Mouse (Mus musculus) testis, postnatal 14 days (tissue): ENCODE data around the gene Gjb3.

ENCODE experiments used
- DNase-seq: peaks from one replicate; pipeline ENCODE4 v3.0.0; 2021; ENCODE audit warnings: low spot score

Gene Gjb3

GRCm38 (mm10) chr4:127330181-127331100 is at the start of gene Gjb3:
Gene Gjb3 (minus strand): TSS chr4:127330844.
- DNase-seq, result peak; percentile 30

DNA sequence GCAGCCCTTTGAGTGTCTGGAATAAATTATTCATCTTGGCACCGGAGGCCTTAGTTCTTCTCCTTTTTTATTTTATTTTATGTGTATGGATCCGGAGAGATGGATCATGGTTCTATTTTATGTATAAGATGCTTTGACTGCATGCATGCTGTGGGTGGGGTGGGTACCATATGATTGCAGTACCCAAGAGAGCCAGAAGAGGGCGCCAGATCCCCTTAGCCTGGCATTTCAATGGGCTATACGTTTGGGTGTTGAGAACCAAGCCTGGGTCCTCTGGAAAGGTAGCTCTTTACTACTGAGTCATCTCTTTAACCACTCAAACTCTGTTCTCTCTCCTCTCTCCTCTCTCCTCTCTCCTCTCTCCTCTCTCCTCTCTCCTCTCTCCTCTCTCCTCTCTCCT is 46.7 kb upstream of the Gjb3 start:
- DNase-seq, result peak; percentile 45

- DNase-seq, result no peak
Observed at GRCm38 (mm10) chr4:127375541-127376177, 45.0 kb upstream of the Gjb3 start.

DNA sequence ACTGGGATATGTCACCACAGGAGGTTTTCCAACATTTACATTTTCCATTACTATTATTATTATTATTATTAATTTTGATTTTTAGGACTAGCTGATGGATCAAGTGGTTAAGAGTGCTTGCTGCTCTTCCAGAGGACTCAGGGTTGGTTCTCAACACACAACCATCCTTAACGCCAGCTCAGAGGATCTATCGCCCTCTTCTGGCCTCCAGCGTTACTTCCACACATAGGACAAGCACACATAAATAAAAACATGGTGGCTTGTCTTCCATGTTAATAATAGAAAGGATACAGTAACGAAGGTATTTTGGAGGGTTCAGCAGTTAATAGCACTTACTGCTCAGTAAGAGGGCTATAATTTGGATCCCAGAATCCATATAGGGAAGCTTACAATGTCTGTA is 44.0 kb upstream of the Gjb3 start:
- no peak for DNase-seq

DNA sequence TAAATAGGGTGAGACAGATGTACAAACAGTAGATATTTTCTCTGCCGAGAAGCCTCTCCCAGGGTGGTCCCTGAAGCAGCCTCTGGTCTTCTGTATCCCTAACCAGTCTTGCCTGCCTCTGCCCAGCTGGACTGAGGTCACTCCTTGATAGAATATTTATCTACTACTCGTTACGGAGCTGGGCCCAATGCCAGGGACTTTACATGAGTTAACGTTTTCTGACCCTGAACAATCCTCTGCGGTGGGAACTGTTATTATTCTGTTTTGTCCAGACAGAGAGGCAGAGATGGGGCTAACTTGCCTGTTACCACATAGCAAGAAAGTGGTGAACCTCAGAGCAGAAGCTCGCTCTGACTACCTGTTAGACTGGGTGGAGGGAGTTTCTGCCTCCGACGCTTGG is 42.8 kb upstream of the Gjb3 start:
- DNase-seq, result no peak

- no peak for DNase-seq
Observed at GRCm38 (mm10) chr4:127371546-127371945, 40.9 kb upstream of the Gjb3 start.

DNA sequence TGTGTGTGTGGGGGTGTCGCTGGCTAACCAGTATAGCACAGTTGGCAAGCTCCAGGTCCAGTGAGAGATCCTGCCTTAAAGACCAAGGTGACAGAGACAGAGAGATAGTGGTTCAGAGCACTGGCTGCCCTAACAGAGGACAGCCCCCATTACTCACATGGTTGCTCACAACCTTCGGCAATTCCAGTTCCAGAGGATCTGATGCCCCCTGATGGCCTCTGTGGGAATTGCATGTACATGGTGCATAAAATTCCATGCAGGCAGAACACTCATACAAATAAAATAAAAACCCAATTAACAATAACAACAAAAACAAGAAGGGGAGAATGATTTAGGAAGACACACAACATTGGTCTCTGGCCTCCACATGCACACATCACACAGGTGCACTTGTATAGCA is 39.8 kb upstream of the Gjb3 start:
- no peak for DNase-seq

GRCm38 (mm10) chr4:127368379-127368973 is 37.8 kb upstream of the Gjb3 start:
- peak; percentile 32 for DNase-seq

- DNase-seq, result no peak
Observed at GRCm38 (mm10) chr4:127365834-127366233, 35.2 kb upstream of the Gjb3 start.

GRCm38 (mm10) chr4:127365433-127365832 is 34.8 kb upstream of the Gjb3 start:
- no peak for DNase-seq

DNA sequence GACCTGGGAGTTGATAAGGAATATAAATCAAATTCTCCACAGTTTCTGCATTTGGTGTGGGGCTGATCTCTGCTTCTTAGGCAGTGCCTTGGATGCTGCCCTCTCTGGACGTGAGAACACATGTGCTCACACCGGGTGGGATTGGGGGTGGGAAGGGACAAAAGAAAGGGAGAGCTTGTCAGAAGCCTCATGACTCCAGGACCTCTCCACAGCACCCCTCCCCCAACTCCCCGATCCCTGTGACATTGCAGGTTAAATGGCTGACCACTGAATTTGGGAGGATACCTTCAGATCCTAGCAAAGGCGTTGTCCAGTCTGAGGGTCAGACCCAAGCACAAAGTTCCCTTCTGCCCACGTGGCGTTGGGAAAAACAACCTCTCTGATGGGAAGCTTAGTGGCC is 33.8 kb upstream of the Gjb3 start:
- no peak for DNase-seq

GRCm38 (mm10) chr4:127363331-127363730 is 32.7 kb upstream of the Gjb3 start:
- no peak for DNase-seq

- DNase-seq, result no peak
Observed at GRCm38 (mm10) chr4:127362520-127362919, 31.9 kb upstream of the Gjb3 start.

DNA sequence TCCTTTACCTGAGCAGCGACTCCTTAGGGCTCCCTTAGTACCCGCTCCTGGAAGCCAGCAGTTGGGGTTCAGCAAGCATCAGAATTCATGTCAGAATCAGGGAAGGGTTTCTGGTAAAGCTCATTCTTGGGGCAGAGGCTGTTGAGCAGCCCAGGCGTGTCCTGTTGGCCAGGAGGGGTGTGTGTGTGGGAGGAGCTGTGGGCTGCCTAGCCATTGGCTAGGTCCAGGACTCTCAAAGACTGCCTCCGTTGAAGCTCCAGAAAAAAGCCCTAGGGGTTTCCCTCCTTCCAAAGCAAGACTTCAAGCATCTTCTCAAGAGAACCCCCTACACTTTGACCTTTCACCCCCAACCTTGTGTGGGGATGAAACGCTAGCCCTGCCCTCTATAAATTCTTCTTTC is 27.4 kb upstream of the Gjb3 start, which contains the start of gene Gjb5:
Gene Gjb5, minus strand, starts transcription at position 164 of the 400 bp plus-strand sequence.
- DNase-seq, result no peak

DNA sequence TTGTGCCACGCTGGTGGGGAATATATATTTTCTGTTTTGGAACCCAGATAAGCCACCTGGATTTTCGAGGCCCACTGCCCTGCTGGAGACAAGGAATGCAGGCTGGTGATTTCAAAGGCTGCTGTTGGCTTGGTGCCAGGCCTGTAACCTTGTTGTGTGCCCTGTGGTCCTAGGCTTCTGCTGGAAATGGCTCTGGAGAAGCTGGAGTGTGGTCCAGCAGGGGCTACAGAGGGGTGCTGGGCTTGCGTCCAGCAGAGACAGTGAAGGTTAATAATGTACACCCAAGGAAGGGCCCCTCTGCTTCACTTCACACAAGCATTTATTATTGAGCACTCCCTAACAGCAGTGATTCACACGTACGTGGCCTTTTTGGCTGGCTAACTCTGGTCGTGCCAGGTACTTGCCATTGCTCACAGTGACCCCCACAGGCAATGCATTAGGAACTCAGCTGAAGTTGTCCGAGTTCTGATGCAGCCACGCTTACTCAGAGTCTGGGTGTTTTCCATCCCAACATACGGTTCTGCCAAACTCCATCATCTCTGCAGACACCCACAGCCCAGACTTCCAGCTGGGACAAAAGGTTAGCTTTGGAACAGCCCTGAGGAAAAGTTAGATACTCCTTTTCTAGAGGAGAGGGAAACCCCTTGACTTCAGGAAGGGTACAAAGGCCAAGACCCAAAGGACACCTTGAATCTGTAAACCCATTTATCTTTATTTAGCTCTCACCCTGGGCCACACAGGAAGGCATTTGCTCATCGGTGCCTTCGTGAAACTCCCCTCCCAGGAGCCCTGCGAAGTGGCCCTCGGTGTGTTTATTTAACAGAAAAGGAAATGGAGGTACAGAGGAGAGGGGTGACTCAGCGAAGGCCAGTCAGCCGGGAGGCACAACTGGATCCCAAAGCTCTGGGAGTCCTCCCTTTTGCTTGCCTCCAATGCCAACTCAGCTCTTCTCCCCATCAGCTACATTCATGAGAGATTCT is 24.2 kb upstream of the Gjb3 start:
- no peak for DNase-seq

- no peak for DNase-seq
Observed at GRCm38 (mm10) chr4:127353951-127354438, 23.4 kb upstream of the Gjb3 start, which contains the start of gene Gjb4. Gene Gjb4 (minus strand): TSS chr4:127354081.

GRCm38 (mm10) chr4:127352594-127352993 is 21.9 kb upstream of the Gjb3 start:
- no peak for DNase-seq

- DNase-seq, result no peak
Observed at GRCm38 (mm10) chr4:127349560-127350300, 19.1 kb upstream of the Gjb3 start.

- no peak for DNase-seq
Observed at GRCm38 (mm10) chr4:127345000-127345399, 14.4 kb upstream of the Gjb3 start.

GRCm38 (mm10) chr4:127341372-127341771 is 10.7 kb upstream of the Gjb3 start:
- DNase-seq, result no peak

DNA sequence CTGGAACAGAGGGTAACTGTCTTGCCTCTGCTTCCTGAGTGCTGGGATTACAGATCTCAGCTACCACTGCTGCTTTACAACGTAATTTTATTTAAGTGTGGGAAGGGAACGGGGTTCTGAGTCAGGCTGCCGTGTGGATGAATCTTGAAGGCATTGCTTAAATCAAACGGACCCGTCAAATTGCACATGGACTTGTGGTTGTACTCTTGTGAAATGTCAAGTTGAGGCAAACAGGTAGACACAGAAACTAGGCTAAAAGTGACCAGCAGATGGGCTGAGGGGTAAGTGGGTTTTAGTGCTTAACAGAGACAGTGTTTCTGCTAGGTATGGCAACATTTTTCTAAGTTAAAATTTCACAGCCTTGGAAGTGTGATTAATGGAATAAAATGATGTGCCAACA is 7.0 kb upstream of the Gjb3 start:
- DNase-seq, result no peak
